Mouse (Mus musculus): ENCODE results near the gene Skida1. TPM values are rescaled to one million over a fixed set of nuclear protein-coding genes. Genes with fewer than 3 reads are reported as not detected.

Gene Skida1
- polyA plus RNA-seq, 1 experiment, result 0.06 TPM

DNA sequence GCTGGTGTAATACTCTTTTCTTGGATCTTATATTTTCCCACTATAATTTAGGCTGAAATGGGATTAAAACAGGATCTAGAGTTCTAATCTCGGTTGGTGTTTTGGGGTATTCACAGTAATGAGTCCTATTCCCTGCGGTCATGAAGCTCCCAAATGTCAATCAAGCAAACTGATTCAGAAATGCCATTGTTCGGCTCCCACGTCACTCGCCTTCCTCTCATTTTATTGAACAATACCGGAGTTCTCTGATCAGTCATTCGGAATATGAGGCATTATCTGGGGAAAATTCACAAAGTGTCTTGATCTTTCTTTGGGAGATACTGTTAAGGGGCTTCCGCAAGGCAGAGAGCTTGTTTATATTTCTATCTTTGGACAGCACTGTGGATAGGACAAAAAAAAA, 18.3 kb downstream of the Skida1 start:
- Histone ChIP-seq H3K27me3 (ENCODE audit: control insufficient read depth, insufficient read depth, low read length) (no peaks in the 10 kb centered on the region; the same call in 1 of the 2 replicates), H3K27ac (ENCODE audit: control insufficient read depth, insufficient read depth, low read depth, low read length) (no peak overlapping the region), H3K4me1 (ENCODE audit: control insufficient read depth, insufficient read depth, low read length) (peaks cover 16% of the 10 kb centered on the region), H3K36me3 (ENCODE audit: control insufficient read depth, insufficient read depth, low read length) (no peaks in the 10 kb centered on the region), H3K4me3 (ENCODE audit: control insufficient read depth, low read depth, low read length) (no peak overlapping the region)
- TF ChIP-seq CTCF (IDR thresholded peaks at IDR 0.05; ENCODE audit: control insufficient read depth, insufficient read depth, insufficient replicate concordance, low read depth, low read length) (no peak), POLR2A (IDR thresholded peaks at IDR 0.05; ENCODE audit: control insufficient read depth, low read depth, low read length) (no peak)

DNA sequence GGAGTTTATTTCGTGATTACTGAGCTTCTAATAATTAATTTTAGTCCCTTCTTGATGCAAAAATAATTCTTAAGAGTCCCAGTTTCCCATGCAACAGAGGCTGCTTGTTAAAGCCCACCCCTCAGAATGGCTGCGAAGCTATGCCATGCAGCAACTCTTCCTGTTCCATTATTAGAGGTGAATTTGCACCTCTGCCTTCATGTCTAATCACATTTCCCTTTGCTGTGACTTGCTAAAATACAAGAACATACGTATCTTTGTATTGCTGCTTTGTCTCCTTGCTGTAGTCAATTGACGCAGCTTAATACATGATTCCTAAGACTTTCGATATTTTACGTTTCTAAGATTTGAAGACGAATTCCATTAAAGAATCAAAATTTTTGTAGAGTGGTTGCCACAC, 19.2 kb downstream of the Skida1 start:
- peaks cover 16% of the 10 kb centered on the region for H3K4me1 ChIP-seq (ENCODE audit: control insufficient read depth, insufficient read depth, low read length)
- no peak overlapping the region for H3K4me3 ChIP-seq (ENCODE audit: control insufficient read depth, low read depth, low read length)
- H3K36me3 ChIP-seq (ENCODE audit: control insufficient read depth, insufficient read depth, low read length), result no peaks in the 10 kb centered on the region
- H3K27ac ChIP-seq (ENCODE audit: control insufficient read depth, insufficient read depth, low read depth, low read length), result no peak overlapping the region
- TF ChIP-seq CTCF (IDR thresholded peaks at IDR 0.05; ENCODE audit: control insufficient read depth, insufficient read depth, insufficient replicate concordance, low read depth, low read length) (no peak), POLR2A (IDR thresholded peaks at IDR 0.05; ENCODE audit: control insufficient read depth, low read depth, low read length) (no peak)
- no peaks in the 10 kb centered on the region; the same call in 1 of the 2 replicates for H3K27me3 ChIP-seq (ENCODE audit: control insufficient read depth, insufficient read depth, low read length)

DNA sequence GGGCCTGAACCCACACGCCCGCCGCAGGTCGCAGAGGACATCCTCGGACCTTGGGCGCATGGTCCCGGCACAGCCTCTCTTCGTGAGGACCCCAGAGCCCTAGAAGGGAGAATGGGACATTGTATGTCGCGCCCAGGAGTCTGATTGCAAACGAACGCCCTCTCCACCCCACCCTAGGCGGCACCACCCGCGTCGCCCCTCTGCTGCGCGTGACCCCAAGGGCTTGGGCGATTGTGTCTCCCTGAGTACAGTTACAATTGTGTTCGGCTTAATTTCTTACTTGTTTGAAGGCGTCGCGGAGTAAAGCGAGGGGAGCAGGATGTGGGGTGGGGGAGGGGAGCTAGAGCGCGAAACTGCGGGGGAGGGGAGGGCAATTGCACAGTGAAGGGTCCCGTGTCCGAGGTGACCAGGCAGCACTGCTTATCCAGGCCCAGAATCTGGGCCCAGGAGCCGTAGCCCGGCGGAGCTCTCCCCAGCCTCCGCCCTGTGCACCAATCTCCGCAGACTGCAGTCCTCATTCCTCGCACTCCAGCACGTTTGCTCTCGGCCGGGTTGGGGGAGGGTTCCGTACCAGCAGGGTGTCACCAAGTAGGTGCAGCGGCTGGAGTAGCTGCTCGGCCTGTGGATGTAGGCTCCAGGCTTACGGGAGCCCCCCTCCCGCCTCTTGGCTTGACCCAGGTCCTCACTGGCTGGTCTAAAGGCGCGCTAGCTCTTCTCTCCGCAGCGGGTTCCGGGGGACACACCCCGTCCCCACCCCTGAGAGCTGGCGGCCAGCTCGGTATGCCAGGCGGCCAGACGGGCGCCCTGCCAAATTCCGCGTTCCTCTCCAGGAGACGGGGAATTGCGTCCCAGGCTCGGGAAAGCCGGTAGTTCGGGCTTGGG, 20.5 kb downstream of the Skida1 start:
- no peaks in the 10 kb centered on the region for H3K36me3 ChIP-seq (ENCODE audit: control insufficient read depth, insufficient read depth, low read length)
- peak overlapping the region; percentile 84 for H3K4me3 ChIP-seq (ENCODE audit: control insufficient read depth, low read depth, low read length)
- peak overlapping the region; percentile 69; the same call in 1 of the 2 replicates for H3K27ac ChIP-seq (ENCODE audit: control insufficient read depth, insufficient read depth, low read depth, low read length)
- TF ChIP-seq CTCF (IDR thresholded peaks at IDR 0.05; ENCODE audit: control insufficient read depth, insufficient read depth, insufficient replicate concordance, low read depth, low read length), result no peak
- no peak; the same call in 1 of the 2 replicates for TF ChIP-seq POLR2A (IDR thresholded peaks at IDR 0.05; ENCODE audit: control insufficient read depth, low read depth, low read length)
- no peaks in the 10 kb centered on the region; the same call in 1 of the 2 replicates for H3K27me3 ChIP-seq (ENCODE audit: control insufficient read depth, insufficient read depth, low read length)
- peaks cover 16% of the 10 kb centered on the region for H3K4me1 ChIP-seq (ENCODE audit: control insufficient read depth, insufficient read depth, low read length)

DNA sequence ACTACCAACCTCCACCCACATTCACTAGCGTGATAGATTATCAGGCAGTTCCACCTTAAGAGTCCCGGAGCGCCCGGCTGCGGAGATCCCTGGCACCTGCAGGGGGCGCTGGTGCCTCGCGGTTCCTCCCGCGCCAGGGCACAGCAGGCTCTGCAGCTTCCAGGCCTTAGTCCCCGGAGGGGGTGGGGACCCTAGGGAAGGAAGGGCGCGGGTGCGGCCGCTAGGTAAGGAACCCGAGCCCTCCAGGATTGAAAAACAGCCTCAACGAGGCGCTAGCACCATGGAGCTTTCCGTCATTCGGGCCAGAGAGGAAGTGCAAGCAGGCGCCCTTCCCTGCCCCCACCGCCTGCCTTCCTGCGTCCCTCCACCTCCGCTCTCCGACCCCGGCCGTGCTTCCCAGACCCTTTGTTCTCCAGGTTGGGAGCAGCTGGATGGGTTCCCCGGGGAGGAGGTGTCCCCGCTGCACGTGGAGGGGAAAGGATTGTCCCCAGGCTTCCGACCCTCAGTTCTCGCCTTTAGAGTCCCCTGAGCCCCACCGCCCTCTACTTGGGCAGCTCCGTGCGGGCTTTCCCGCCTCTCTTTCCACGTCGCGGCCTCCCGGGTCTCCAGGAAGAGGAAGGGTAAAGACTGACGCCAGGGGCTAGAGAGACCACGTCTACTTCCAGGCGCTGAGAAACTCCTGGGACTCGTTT, 21.3 kb downstream of the Skida1 start:
- H3K4me3 ChIP-seq (ENCODE audit: control insufficient read depth, low read depth, low read length), result peak overlapping the region; percentile 84
- no peaks in the 10 kb centered on the region; the same call in 1 of the 2 replicates for H3K27me3 ChIP-seq (ENCODE audit: control insufficient read depth, insufficient read depth, low read length)
- TF ChIP-seq CTCF (IDR thresholded peaks at IDR 0.05; ENCODE audit: control insufficient read depth, insufficient read depth, insufficient replicate concordance, low read depth, low read length) (peak; percentile 89), POLR2A (IDR thresholded peaks at IDR 0.05; ENCODE audit: control insufficient read depth, low read depth, low read length) (no peak)
- peak overlapping the region; percentile 69 for H3K27ac ChIP-seq (ENCODE audit: control insufficient read depth, insufficient read depth, low read depth, low read length)
- peaks cover 16% of the 10 kb centered on the region for H3K4me1 ChIP-seq (ENCODE audit: control insufficient read depth, insufficient read depth, low read length)
- H3K36me3 ChIP-seq (ENCODE audit: control insufficient read depth, insufficient read depth, low read length), result no peaks in the 10 kb centered on the region

DNA sequence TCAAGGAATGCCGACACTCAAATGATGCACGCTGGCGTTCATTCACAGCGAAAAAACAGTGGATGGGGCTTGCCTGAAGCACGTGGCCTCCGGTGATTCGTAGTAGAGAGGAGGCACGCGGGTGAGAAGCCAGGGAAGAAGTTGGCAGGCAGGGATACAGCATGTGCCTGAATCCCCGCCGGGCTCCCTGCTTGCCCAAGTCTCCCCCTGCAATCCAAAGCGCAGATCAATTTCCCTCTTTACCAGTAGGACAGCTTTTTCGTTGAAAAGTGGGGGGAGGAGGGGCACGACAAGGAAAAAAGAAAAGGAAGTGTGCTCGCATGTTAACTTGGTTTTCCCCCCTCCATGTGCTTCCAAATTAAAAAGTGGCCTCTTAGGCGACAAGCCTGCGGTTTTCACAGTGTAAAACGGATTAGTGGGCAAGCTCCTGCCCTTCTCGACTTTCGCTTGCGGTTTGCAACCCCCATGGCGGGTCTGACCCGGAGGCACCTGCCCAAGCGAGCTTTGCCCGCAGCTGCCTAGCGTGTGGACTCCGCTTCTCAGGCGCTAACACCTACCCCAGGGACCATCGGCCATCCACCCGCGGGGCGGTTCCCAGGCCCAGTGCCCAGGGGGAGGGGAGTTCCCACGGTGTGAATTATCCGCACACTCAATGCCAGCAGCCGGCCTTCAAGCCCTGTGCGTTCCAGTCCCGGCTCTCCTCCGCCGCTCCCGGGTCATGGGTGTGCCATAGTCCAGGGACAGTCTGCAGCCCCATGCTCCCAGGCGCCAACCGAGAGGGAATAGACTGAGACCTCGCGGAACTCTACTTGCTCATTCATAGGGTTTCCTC, 22.5 kb downstream of the Skida1 start:
- Histone ChIP-seq H3K27ac (ENCODE audit: control insufficient read depth, insufficient read depth, low read depth, low read length) (no peak overlapping the region), H3K4me3 (ENCODE audit: control insufficient read depth, low read depth, low read length) (peak overlapping the region; percentile 71), H3K4me1 (ENCODE audit: control insufficient read depth, insufficient read depth, low read length) (peaks cover 10% of the 10 kb centered on the region)

DNA sequence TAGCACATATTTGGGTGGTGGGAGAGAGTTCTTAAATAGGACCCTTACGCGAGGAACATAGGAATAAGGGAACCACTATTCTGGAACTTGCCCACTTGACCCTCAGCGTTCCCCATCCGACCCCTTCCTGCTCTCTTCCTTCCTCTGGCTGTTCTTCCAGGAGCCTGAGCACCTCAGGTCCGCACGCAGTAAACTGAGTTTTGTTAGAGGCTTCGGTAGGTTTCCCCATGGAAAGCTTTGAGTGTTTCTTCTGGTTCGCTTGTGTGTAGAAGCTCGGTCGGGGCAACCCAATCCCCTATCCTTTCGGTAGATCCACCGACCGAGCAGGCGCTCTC, 23.1 kb downstream of the Skida1 start:
- H3K4me3 ChIP-seq (ENCODE audit: control insufficient read depth, low read depth, low read length), result peak overlapping the region; percentile 71
- peaks cover 10% of the 10 kb centered on the region for H3K4me1 ChIP-seq (ENCODE audit: control insufficient read depth, insufficient read depth, low read length)
- H3K36me3 ChIP-seq (ENCODE audit: control insufficient read depth, insufficient read depth, low read length), result no peaks in the 10 kb centered on the region
- TF ChIP-seq CTCF (IDR thresholded peaks at IDR 0.05; ENCODE audit: control insufficient read depth, insufficient read depth, insufficient replicate concordance, low read depth, low read length) (no peak), POLR2A (IDR thresholded peaks at IDR 0.05; ENCODE audit: control insufficient read depth, low read depth, low read length) (no peak)
- H3K27me3 ChIP-seq (ENCODE audit: control insufficient read depth, insufficient read depth, low read length), result no peaks in the 10 kb centered on the region
- no peak overlapping the region for H3K27ac ChIP-seq (ENCODE audit: control insufficient read depth, insufficient read depth, low read depth, low read length)

More for the DNA sequence above, 22.5 kb downstream of the Skida1 start:
- TF ChIP-seq CTCF (IDR thresholded peaks at IDR 0.05; ENCODE audit: control insufficient read depth, insufficient read depth, insufficient replicate concordance, low read depth, low read length) (no peak), POLR2A (IDR thresholded peaks at IDR 0.05; ENCODE audit: control insufficient read depth, low read depth, low read length) (no peak)
- no peaks in the 10 kb centered on the region for H3K27me3 ChIP-seq (ENCODE audit: control insufficient read depth, insufficient read depth, low read length)
- no peaks in the 10 kb centered on the region for H3K36me3 ChIP-seq (ENCODE audit: control insufficient read depth, insufficient read depth, low read length)
